Mouse (Mus musculus) cerebellum, adult 2 months (tissue): ENCODE data around the gene Tspan9. TPM values are rescaled to one million over a fixed set of nuclear protein-coding genes. Genes with fewer than 3 reads are reported as not detected.

Experiments
- DNase-seq, 2 experiments: peaks; one replicate each; pipeline ENCODE4 v3.0.0; 2021
- H3K27ac ChIP-seq: fragments of 200-500 bp; 2 replicates; pipeline ENCODE4 v1.5.1; 2012; ENCODE audit warnings: low read length, control low read depth, inconsistent platforms; ENCODE audit not compliant: insufficient read depth
- H3K27me3 ChIP-seq: fragments of 200-500 bp; 2 replicates; pipeline ENCODE4 v1.6.1; 2012; ENCODE audit warnings: inconsistent platforms, mild to moderate bottlenecking, low read length, moderate library complexity; ENCODE audit not compliant: control insufficient read depth, insufficient read depth
- H3K4me1 ChIP-seq: fragments of 200-500 bp; 2 replicates; pipeline ENCODE4 v1.6.1; 2011; ENCODE audit warnings: low read length; ENCODE audit not compliant: control insufficient read depth, insufficient read depth
- H3K4me3 ChIP-seq: fragments of 200-500 bp; replicated peaks from 2 replicates; pipeline ENCODE3; 2011; ENCODE audit warnings: mild to moderate bottlenecking, low read depth, low read length, control low read depth; ENCODE audit not compliant: insufficient read depth
- CTCF ChIP-seq: fragments of 200-500 bp; IDR thresholded peaks from 2 replicates; pipeline ENCODE4 v1.5.1; 2011; ENCODE audit warnings: low read depth, mild to moderate bottlenecking, control low read depth, low read length, moderate library complexity, borderline replicate concordance; ENCODE audit not compliant: insufficient read depth
- POLR2A ChIP-seq: fragments of 200-500 bp; IDR thresholded peaks from 2 replicates; pipeline ENCODE4 v1.6.1; 2011; ENCODE audit warnings: low read length, control low read depth, borderline replicate concordance; ENCODE audit not compliant: insufficient read depth
- WGBS: fragments of 180-500 bp; shearing (Covaris S2); methylation state at CpG from one replicate; pipeline ENCODE4 v1.1.7; 2018; 5-methylcytosine and 5-hydroxymethylcytosine counted together
- polyA plus RNA-seq: library from polyadenylated mRNA; depleted of rRNA; stranded (reverse); fragments of >200 nt; gene quantifications from 2 replicates; pipeline ENCODE4 v1.2.3, GENCODE M21; 2012

Gene Tspan9
- polyA plus RNA-seq, 1 experiment: 303 TPM

- Histone ChIP-seq H3K4me3 (no peak overlapping the region), H3K27me3 (no peaks in the 10 kb centered on the region), H3K27ac (no peak overlapping the region), H3K4me1 (no peaks in the 10 kb centered on the region)
- peak in 1 of 2 experiments; percentile 44 for DNase-seq
- no peak for TF ChIP-seq CTCF
- no peak for TF ChIP-seq POLR2A
- WGBS: 71% methylated on average over 6 of the region's 6 CpGs
Observed at GRCm38 (mm10) chr6:127924750-127925149, 218.6 kb downstream of the Tspan9 start.

- TF ChIP-seq CTCF (no peak), POLR2A (no peak)
- Histone ChIP-seq H3K27ac (no peak overlapping the region), H3K27me3 (no peaks in the 10 kb centered on the region), H3K4me1 (no peaks in the 10 kb centered on the region), H3K4me3 (no peak overlapping the region)
- WGBS: 21% methylated on average over 9 of the region's 9 CpGs
- no peak for DNase-seq
Observed at GRCm38 (mm10) chr6:127923296-127923695, 220.1 kb downstream of the Tspan9 start.

GRCm38 (mm10) chr6:127921996-127922395, 221.4 kb downstream of the Tspan9 start:
- Histone ChIP-seq H3K4me1 (no peaks in the 10 kb centered on the region), H3K27ac (no peak overlapping the region), H3K4me3 (no peak overlapping the region), H3K27me3 (no peaks in the 10 kb centered on the region)
- no peak for TF ChIP-seq POLR2A
- TF ChIP-seq CTCF: no peak
- DNase-seq: no peak
- 58% methylated on average over 9 of the region's 9 CpGs for WGBS

- 7% methylated on average over 8 of the region's 8 CpGs for WGBS
- no peak overlapping the region for H3K4me3 ChIP-seq
Observed at GRCm38 (mm10) chr6:127920652-127921051, 222.7 kb downstream of the Tspan9 start.

GRCm38 (mm10) chr6:127919491-127919890, 223.9 kb downstream of the Tspan9 start:
- Histone ChIP-seq H3K27ac (no peak overlapping the region), H3K27me3 (no peaks in the 10 kb centered on the region), H3K4me3 (no peak overlapping the region), H3K4me1 (no peaks in the 10 kb centered on the region)
- no peak for DNase-seq
- WGBS: 84% methylated on average over 6 of the region's 6 CpGs
- TF ChIP-seq POLR2A: no peak
- TF ChIP-seq CTCF: no peak

More at GRCm38 (mm10) chr6:127920652-127921051, 222.7 kb downstream of the Tspan9 start:
- no peaks in the 10 kb centered on the region for H3K4me1 ChIP-seq
- TF ChIP-seq POLR2A: no peak
- TF ChIP-seq CTCF: peak; percentile 80
- no peak overlapping the region for H3K27ac ChIP-seq
- H3K27me3 ChIP-seq: no peaks in the 10 kb centered on the region
- peak; percentile 60 to 74 for DNase-seq

GRCm38 (mm10) chr6:127917712-127918111, 225.7 kb downstream of the Tspan9 start:
- no peaks in the 10 kb centered on the region for H3K4me1 ChIP-seq
- TF ChIP-seq CTCF (no peak), POLR2A (no peak)
- DNase-seq: no peak
- H3K27me3 ChIP-seq: no peaks in the 10 kb centered on the region
- WGBS: 60% methylated on average over 4 of the region's 4 CpGs
- no peak overlapping the region for H3K4me3 ChIP-seq
- no peak overlapping the region for H3K27ac ChIP-seq

GRCm38 (mm10) chr6:127916993-127917392, 226.4 kb downstream of the Tspan9 start:
- no peak for TF ChIP-seq POLR2A
- no peak for TF ChIP-seq CTCF
- Histone ChIP-seq H3K27me3 (no peaks in the 10 kb centered on the region), H3K4me3 (no peak overlapping the region), H3K4me1 (no peaks in the 10 kb centered on the region), H3K27ac (no peak overlapping the region)
- no peak for DNase-seq
- WGBS: 52% methylated on average over 3 of the region's 3 CpGs

- no peak for DNase-seq
- no peaks in the 10 kb centered on the region for H3K4me1 ChIP-seq
- no peaks in the 10 kb centered on the region for H3K27me3 ChIP-seq
- H3K4me3 ChIP-seq: no peak overlapping the region
- no peak overlapping the region for H3K27ac ChIP-seq
- TF ChIP-seq CTCF (no peak), POLR2A (no peak)
- 89% methylated on average over 3 of the region's 3 CpGs for WGBS
Observed at GRCm38 (mm10) chr6:127912938-127913337, 230.5 kb downstream of the Tspan9 start.
